Mouse (Mus musculus): ENCODE measurements at regions not wholly inside any gene's neighbourhood (a gene's known extent, or its start where the extent isn't known, plus 50 kb on each side); places are given as distances from the start of the nearest gene placed in this dataset.

DNA sequence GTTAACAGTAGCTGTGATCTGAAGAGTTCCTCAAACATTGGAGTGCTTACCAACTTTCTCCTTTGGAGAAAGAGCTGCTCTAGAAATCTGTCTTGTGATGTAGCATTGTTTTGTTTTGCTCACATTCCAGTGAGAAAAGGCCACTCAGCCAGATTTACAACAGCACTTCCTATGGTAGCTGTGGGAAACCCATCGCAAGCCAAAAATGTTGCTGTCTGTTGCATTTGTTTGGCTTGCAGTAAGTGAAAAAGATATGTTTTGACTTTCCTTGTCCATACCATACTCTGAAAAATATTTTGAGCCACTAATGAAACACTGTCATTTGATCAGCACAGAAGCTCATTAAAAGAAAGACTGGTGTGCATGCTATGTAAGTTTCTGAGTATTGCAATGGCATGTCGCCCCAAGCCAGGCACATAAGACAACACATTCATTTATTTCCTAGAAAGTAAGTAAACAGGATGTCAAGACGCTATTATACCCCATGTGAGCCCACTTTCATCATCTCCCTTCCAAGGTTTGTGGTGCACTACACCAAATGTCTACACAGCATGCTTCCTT lies 66.2 kb downstream of the Car2 start:
- no peaks in the 10 kb centered on the region for H3K27me3 ChIP-seq
- H3K4me2 ChIP-seq = no peak overlapping the region
- no peaks in the 10 kb centered on the region for H3K9me3 ChIP-seq
- H3K27ac ChIP-seq = no peak overlapping the region
- no peak overlapping the region for H3K9ac ChIP-seq
- H3K36me3 ChIP-seq = no peaks in the 10 kb centered on the region
- H3K4me1 ChIP-seq = no peaks in the 10 kb centered on the region
- H3K4me3 ChIP-seq = no peak overlapping the region
- ATAC-seq (ENCODE audit: insufficient number of reproducible peaks, insufficient read depth, low FRiP score, low TSS enrichment, low read depth) = no peak
- 64% methylated on average over 3 of the region's 3 CpGs for WGBS

DNA sequence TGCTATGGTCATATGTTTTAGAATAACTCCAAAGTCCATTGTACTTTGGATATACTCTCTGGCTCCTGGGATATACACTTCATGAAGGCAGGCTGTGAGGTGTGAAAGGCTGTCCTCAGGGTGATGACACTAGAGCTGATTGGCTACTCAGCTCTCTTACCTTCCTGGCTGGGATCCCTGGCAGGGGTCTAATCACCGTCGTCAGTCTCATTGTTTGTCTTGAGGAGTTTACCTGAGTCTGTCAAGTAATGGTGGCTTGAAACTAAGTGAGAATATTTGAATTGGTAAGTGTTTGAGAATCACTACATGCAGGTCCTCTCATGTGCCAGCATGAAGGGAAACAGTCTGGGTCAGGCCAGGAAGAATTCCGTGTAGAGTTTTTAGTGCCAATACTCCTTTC lies 66.9 kb downstream of the Car2 start:
- Histone ChIP-seq H3K9ac (no peak overlapping the region), H3K4me3 (no peak overlapping the region), H3K4me2 (no peak overlapping the region), H3K36me3 (no peaks in the 10 kb centered on the region), H3K27ac (no peak overlapping the region), H3K9me3 (no peaks in the 10 kb centered on the region), H3K4me1 (no peaks in the 10 kb centered on the region), H3K27me3 (no peaks in the 10 kb centered on the region)
- whole genome bisulfite sequencing = 52% methylated on average over 3 of the region's 3 CpGs
- no peak for ATAC-seq (ENCODE audit: insufficient number of reproducible peaks, insufficient read depth, low FRiP score, low TSS enrichment, low read depth)

DNA sequence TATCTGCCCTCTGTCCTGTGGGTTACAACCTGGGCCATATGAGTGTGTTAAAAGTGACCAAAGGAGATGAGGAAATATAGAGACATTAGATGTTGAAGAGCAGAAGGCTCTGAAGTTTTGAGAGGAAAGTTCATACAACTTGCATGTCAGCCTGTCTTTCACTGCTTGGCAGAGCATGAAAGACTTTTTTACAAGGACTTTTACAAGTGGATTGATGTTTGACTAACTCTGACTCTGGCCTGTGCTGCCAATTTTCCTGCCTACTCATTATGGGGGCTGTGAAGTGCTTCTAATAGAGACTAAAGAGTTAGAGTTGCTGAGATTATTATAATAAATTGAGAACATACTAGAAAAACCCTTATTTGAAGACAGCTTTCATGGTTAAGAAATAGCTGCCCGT lies 71.4 kb downstream of the Car2 start:
- H3K27ac ChIP-seq = no peak overlapping the region
- WGBS = 73% methylated on average over 1 of the region's 1 CpGs
- H3K4me3 ChIP-seq = no peak overlapping the region
- H3K4me1 ChIP-seq = no peaks in the 10 kb centered on the region
- no peaks in the 10 kb centered on the region for H3K27me3 ChIP-seq
- H3K9me3 ChIP-seq = no peaks in the 10 kb centered on the region
- H3K36me3 ChIP-seq = no peaks in the 10 kb centered on the region
- H3K4me2 ChIP-seq = no peak overlapping the region
- ATAC-seq (ENCODE audit: insufficient number of reproducible peaks, insufficient read depth, low FRiP score, low TSS enrichment, low read depth) = no peak
- H3K9ac ChIP-seq = no peak overlapping the region

DNA sequence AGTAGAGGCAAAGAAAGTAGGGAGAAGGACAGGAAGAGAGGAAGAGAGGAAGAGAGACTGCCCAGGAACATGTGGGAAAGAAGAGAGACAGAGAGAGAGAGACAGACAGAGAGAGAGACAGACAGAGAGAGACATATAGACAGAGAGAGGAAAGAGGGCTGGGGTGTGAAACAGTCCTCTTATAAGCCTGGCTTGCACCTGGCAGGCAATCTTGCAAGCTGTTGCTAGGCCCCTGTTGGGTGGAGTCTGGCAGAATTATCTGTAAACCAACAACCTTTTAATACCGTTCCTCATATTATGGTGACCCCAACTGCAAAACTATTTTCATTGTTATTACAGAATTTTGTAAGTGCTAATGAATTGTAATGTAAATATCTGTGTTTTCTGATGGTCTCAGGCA lies 72.2 kb downstream of the Car2 start:
- Histone ChIP-seq H3K4me2 (no peak overlapping the region), H3K36me3 (no peaks in the 10 kb centered on the region), H3K27ac (no peak overlapping the region), H3K4me3 (no peak overlapping the region), H3K27me3 (no peaks in the 10 kb centered on the region), H3K9me3 (no peaks in the 10 kb centered on the region), H3K4me1 (no peaks in the 10 kb centered on the region), H3K9ac (no peak overlapping the region)
- WGBS = 76% methylated on average over 1 of the region's 1 CpGs
- no peak for ATAC-seq (ENCODE audit: insufficient number of reproducible peaks, insufficient read depth, low FRiP score, low TSS enrichment, low read depth)

DNA sequence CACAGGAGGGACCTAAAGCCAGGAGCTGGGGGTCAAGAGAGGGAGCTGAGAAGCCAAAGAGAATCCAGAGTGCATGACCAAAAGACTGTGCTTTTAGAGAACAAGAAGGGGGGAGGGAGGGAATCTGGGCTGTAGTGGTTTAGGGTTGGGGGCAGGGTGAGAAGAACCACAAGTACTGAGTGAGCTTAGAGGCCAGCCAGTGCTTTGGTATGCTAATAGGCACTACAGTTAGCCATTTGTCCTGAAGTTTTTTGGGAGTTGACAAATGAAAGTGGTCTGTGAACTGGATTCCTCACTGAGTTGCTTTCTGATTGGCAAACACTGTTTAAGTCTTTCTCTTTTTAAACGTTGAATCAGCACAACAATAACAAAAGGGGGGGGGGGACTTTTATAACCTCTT lies 73.5 kb downstream of the Car2 start:
- ATAC-seq (ENCODE audit: insufficient number of reproducible peaks, insufficient read depth, low FRiP score, low TSS enrichment, low read depth) = no peak
- H3K36me3 ChIP-seq = no peaks in the 10 kb centered on the region
- no peak overlapping the region for H3K9ac ChIP-seq
- H3K27ac ChIP-seq = no peak overlapping the region
- WGBS = 4% methylated on average over 1 of the region's 1 CpGs
- H3K9me3 ChIP-seq = no peaks in the 10 kb centered on the region
- H3K27me3 ChIP-seq = no peaks in the 10 kb centered on the region
- 0 out of 2 replicates have a peak, but pooled peaks cover 1% of the 10 kb centered on the region for H3K4me1 ChIP-seq
- H3K4me3 ChIP-seq = no peak overlapping the region
- no peak overlapping the region for H3K4me2 ChIP-seq

DNA sequence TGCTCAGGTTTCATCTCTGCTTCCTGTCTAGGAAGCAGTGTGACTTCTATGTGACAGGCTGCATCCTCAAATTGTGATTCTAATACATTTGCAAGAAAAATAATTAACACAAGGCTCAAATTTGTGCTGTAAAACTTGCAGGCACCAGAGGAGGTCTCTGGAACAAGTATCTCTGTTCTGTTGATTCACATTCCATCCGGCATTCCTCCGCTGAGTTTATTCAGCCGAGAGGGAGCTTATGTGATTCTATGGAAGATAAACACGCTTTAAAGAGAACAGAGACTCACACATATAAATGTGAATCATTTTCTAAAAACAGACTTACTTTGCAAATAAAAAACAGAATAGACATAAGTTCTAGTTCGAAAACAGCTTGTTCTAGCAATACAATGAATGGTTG lies 78.7 kb downstream of the Car2 start:
- Histone ChIP-seq H3K4me1 (0 out of 2 replicates have a peak, but pooled peaks cover 2% of the 10 kb centered on the region), H3K36me3 (no peaks in the 10 kb centered on the region), H3K27me3 (no peaks in the 10 kb centered on the region), H3K4me2 (no peak overlapping the region), H3K9ac (no peak overlapping the region), H3K9me3 (no peaks in the 10 kb centered on the region), H3K27ac (no peak overlapping the region), H3K4me3 (no peak overlapping the region)
- ATAC-seq (ENCODE audit: insufficient number of reproducible peaks, insufficient read depth, low FRiP score, low TSS enrichment, low read depth) = no peak
- WGBS = 56% methylated on average over 5 of the region's 5 CpGs

DNA sequence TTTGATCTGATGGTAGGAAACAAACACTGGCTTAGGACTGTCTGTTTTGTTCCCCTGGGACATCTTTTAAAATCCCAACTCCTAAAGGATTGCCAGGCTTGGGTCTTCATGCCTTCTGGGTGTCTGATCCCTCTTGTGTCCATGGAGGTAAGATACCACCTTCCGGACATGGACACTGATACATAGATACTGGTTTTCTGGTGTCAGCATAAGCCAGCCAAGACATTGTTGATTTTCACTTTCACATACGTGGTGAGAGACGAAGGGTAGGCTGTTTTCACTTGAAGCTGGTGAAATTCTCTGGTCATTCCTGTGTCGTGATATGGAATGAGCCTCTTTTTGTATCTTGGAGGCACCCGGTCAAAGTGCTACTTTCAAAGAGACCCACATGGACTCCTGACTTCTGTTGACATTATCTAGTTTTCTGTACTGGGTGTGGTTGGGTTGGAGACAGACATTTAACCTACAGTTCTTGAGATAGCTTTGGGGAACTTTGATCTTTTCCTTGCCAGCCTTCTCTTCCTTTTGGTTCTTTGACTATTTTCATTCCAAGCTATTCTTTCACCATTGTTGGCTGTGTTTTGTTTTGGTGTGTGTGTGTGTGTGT lies 79.5 kb downstream of the Car2 start:
- Histone ChIP-seq H3K9me3 (no peaks in the 10 kb centered on the region), H3K9ac (no peak overlapping the region), H3K36me3 (no peaks in the 10 kb centered on the region), H3K4me3 (no peak overlapping the region), H3K4me1 (0 out of 2 replicates have a peak, but pooled peaks cover 2% of the 10 kb centered on the region), H3K4me2 (no peak overlapping the region), H3K27ac (no peak overlapping the region), H3K27me3 (no peaks in the 10 kb centered on the region)
- ATAC-seq (ENCODE audit: insufficient number of reproducible peaks, insufficient read depth, low FRiP score, low TSS enrichment, low read depth) = no peak
- 89% methylated on average over 5 of the region's 5 CpGs for WGBS

DNA sequence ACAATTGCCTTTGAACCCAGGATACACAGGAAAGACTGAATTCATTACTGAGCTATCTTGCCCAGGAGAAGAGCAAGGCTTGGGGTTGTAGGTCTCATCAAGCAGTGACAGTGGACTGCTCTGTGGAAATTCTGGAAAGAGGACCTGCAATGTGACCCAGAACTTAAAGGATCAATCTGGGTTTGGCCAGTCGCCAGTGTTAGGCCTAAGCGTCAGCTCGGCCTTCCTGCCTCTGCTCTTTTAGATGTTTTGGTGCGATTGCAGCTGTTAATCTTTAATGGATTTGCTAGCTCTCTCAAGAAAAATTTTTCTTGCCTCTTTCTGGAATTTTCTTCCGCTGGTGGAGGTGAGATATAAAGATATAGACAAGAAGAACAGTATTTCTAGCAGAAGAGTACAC lies 81.2 kb downstream of the Car2 start:
- 82% methylated on average over 5 of the region's 5 CpGs for WGBS
- Histone ChIP-seq H3K27me3 (no peaks in the 10 kb centered on the region), H3K9me3 (no peaks in the 10 kb centered on the region), H3K4me2 (no peak overlapping the region), H3K36me3 (no peaks in the 10 kb centered on the region), H3K9ac (no peak overlapping the region), H3K27ac (no peak overlapping the region), H3K4me1 (0 out of 2 replicates have a peak, but pooled peaks cover 2% of the 10 kb centered on the region), H3K4me3 (no peak overlapping the region)
- ATAC-seq (ENCODE audit: insufficient number of reproducible peaks, insufficient read depth, low FRiP score, low TSS enrichment, low read depth) = no peak

DNA sequence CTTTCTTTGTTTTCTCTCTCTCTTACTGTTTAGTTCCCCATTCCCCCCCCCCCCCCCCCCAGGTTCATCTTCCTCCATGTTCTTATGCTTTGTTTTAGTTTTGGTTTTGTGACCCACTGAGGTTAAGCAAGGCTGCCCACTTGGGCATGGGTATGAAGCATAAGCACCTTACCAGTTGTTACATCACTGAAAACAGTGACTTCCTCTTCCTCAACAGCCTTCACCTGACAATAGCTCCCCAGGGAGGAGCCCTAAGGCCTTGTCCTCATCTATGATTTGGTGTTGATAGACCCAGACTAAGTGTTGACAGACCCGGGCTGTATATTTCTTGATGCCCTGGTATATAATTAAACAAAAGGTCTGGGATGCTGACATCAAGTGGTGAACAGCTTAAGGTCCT lies 82.3 kb downstream of the Car2 start:
- ATAC-seq (ENCODE audit: insufficient number of reproducible peaks, insufficient read depth, low FRiP score, low TSS enrichment, low read depth) = no peak
- Histone ChIP-seq H3K36me3 (no peaks in the 10 kb centered on the region), H3K4me3 (no peak overlapping the region), H3K4me1 (0 out of 2 replicates have a peak, but pooled peaks cover 2% of the 10 kb centered on the region), H3K9ac (no peak overlapping the region), H3K27ac (no peak overlapping the region), H3K9me3 (no peaks in the 10 kb centered on the region), H3K27me3 (no peaks in the 10 kb centered on the region), H3K4me2 (no peak overlapping the region)
- WGBS = 81% methylated on average over 1 of the region's 1 CpGs

DNA sequence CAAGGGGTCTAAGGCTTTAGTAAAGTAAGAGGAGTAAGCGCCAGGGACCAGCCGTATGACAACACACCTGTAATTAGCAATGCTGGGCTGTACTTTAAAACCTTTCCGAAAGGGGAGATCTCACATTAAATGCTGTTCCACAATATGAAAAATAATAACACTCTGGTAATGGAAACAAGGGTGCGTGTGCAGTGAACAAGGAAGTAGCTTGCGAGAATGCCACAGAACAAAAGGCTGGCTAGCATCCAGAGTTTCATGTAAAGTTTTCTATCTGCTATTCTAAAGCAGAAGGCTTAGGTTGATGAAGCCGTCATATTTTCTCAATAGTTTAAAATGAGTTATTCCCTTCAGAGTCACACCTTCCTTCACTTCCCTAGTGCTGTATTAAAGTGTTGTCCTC lies 83.6 kb downstream of the Car2 start:
- no peaks in the 10 kb centered on the region for H3K27me3 ChIP-seq
- H3K27ac ChIP-seq = no peak overlapping the region
- H3K4me2 ChIP-seq = no peak overlapping the region
- no peak for ATAC-seq (ENCODE audit: insufficient number of reproducible peaks, insufficient read depth, low FRiP score, low TSS enrichment, low read depth)
- no peaks in the 10 kb centered on the region for H3K9me3 ChIP-seq
- H3K4me3 ChIP-seq = no peak overlapping the region
- H3K36me3 ChIP-seq = no peaks in the 10 kb centered on the region
- 71% methylated on average over 6 of the region's 6 CpGs for WGBS
- no peak overlapping the region for H3K9ac ChIP-seq
- H3K4me1 ChIP-seq = 0 out of 2 replicates have a peak, but pooled peaks cover under 1% of the 10 kb centered on the region

DNA sequence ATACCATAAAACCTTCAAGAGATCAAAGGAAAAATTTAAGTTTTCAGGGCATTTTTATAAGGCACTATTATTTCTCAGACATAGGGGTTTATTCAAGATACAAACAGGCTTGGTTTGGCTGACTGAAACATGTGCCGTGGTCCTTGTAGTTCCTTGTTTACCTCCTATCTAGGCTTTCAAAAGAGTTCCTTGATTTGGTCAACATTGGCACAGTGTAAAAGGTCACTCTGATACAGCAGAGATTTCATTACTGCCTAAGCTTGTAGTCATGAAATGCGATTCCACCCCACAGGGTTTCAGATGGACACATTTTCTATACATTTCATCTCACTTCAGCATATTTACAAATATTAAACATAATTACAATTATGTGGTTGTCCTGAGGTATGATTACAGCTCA lies 85.6 kb downstream of the Car2 start:
- no peaks in the 10 kb centered on the region for H3K27me3 ChIP-seq
- no peak for ATAC-seq (ENCODE audit: insufficient number of reproducible peaks, insufficient read depth, low FRiP score, low TSS enrichment, low read depth)
- 72% methylated on average over 2 of the region's 2 CpGs for WGBS

DNA sequence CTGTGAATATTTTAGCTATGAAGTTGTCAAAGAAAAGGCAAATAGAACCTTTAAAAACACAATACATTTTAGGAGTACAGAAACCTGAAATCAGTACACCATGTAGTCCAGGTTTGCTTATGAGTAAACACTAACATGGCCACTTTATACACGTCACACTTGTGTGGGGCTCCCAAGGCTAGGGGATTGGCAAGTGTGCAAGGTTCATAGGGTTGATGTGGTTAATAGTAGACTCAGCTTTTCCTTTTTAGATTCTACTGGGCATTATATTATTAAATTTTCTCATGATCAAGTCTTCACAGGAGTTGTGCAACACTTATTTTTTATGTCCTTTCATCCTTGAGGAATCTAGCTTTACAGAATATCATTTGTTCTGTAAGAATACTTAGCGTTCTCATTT lies 88.7 kb downstream of the Car2 start:
- no peaks in the 10 kb centered on the region for H3K36me3 ChIP-seq
- H3K4me3 ChIP-seq = no peak overlapping the region
- no peak overlapping the region for H3K27ac ChIP-seq
- ATAC-seq (ENCODE audit: insufficient number of reproducible peaks, insufficient read depth, low FRiP score, low TSS enrichment, low read depth) = no peak
- H3K9ac ChIP-seq = no peak overlapping the region
- WGBS = 91% methylated on average over 2 of the region's 2 CpGs
- H3K27me3 ChIP-seq = no peaks in the 10 kb centered on the region
- no peak overlapping the region for H3K4me2 ChIP-seq
- H3K9me3 ChIP-seq = no peaks in the 10 kb centered on the region
- no peaks in the 10 kb centered on the region for H3K4me1 ChIP-seq

More for the DNA sequence above, 85.6 kb downstream of the Car2 start:
- Histone ChIP-seq H3K9me3 (no peaks in the 10 kb centered on the region), H3K4me1 (no peaks in the 10 kb centered on the region), H3K9ac (no peak overlapping the region), H3K27ac (no peak overlapping the region), H3K4me3 (no peak overlapping the region), H3K36me3 (no peaks in the 10 kb centered on the region), H3K4me2 (no peak overlapping the region)
